Mouse (Mus musculus) hindlimb bud, embryonic 11.5 days (tissue): ENCODE data around the gene Klk6.

Experiments used
- DNase-seq: peaks from one replicate; pipeline ENCODE4 v3.0.0-alpha.2; 2012; ENCODE audit warnings: low read depth, low spot score; ENCODE audit errors: extremely low spot score

Klk6 gene

GRCm38 (mm10) chr7:43824199-43824598 lies at the start of gene Klk6:
Gene Klk6, plus strand, starts transcription at chr7:43824499.
- DNase-seq, result no peak

DNA sequence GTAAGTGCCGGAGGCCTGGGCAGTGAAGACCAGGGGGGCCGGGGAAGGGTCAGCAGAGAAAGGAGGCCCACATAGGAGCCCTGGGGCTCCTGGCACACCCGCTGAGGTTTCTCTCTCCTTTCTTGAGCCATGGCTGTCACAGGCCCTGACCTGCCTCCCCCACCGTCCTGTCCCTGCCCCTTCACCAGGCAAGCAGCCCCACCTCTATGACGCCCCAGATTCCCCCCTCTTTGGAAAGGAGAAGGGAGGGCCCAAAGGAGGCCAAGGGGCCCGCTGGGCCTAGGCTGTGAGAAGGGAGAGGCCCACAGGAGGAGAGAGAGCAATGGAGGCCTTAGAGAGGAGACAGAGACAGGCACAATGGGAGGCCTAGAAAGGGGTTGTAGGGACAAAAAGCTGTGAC lies 49.5 kb upstream of the Klk6 start:
- DNase-seq, result no peak

GRCm38 (mm10) chr7:43775311-43776057 lies 48.8 kb upstream of the Klk6 start:
- DNase-seq, result no peak

- DNase-seq, result no peak
These were observed 47.8 kb upstream of the Klk6 start for GRCm38 (mm10) chr7:43776506-43776905.

- no peak for DNase-seq
These were observed 46.9 kb upstream of the Klk6 start for GRCm38 (mm10) chr7:43777423-43777822.

DNA sequence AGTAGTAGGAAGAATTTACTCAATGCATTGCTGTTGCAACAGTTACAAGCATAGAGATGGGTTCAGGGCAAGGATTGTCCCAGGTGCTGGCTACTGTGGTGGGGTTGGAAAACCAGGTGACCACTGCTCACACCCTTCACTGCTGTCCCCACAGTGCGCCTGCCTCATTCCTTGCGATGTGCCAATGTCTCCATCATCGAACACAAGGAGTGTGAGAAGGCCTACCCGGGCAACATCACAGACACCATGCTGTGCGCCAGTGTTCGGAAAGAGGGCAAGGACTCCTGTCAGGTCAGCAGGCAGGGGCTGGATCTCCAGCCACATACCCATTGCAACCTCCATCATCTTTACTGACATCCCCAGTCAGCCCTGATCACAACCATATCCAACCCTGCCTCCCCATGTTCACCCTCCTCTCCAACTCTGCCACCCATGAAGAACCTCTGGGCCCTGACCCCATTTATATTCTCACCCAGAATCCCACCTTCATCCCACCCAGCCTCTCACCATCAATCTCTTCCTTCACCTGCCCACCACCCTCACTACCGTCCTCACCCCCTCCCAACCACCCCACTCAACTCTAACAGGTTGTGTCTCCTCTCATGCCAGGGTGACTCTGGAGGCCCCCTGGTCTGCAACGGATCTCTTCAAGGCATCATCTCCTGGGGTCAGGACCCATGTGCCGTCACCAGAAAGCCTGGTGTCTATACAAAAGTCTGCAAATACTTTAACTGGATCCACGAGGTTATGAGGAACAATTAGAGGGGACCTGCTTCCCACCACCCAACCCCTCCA lies 45.9 kb upstream of the Klk6 start:
- no peak for DNase-seq

DNA sequence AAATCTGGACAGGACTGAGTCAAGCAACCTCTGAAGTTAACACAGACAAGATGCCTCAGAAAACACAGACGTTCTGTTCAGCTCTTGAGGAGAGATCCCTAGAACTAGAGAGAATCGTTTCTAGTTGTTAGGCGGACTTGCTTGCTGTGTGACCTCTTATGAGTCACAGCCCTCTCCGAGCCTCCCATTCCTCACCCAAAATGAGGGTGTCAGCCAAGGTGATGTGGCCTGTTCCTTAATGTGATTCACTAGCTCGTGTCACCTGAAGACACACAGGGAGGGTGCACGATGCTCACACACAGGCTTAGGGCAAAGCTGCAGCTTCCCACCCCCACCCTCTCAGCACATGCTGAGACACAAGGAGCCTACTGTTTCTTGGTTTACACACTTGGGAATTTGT lies 44.1 kb upstream of the Klk6 start:
- no peak for DNase-seq

GRCm38 (mm10) chr7:43780746-43781145 lies 43.6 kb upstream of the Klk6 start, which contains the start of gene Klk10:
Gene Klk10, plus strand, starts transcription at chr7:43781035.
- DNase-seq, result no peak

GRCm38 (mm10) chr7:43781541-43781940 lies 42.8 kb upstream of the Klk6 start:
- no peak for DNase-seq

DNA sequence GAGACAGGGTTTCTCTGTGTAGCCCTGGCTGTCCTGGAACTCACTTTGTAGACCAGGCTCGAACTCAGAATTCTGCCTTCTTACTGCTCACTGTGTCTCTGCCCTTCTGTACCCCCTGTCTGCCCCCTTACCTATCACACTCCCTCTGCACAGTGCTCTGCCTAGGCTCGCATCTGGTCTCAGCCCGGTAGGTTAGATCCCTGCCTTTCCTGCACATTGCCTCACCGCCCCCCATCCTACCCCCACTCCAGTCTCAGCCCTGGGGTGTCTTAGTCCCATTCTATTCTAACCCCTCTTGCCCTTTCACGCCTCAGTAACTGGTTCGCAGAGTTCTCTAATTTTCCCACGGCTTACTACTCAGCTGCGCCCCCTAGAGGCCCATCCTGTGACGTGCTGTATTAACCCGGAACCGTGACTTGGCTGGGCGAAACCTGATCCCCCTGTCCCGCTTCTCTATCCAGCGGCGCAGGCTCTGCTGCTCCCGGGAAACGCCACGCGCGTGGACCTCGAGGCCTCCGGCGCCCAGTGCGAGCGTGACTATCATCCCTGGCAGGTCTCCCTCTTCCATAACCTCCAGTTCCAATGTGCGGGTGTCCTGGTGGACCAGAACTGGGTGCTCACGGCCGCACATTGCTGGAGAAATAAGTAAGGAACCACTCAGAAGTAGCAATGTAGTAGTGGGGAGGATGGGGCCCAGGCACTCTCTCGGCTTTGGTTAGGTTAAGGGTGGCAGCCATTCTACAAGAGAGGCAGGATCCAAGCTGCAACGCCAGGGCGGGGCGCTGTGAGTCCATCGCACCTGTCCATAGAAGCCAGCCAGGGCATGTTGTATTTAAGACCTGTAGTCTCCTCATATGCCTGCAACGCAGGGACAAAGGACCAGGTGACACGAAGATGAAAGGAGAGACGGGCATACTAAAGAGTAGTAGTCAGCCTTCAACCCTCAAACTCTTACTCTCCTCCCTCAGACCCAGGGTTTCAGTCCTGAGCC lies 41.7 kb upstream of the Klk6 start:
- peak; percentile 62 for DNase-seq

GRCm38 (mm10) chr7:43785286-43785685 lies 39.0 kb upstream of the Klk6 start:
- DNase-seq, result no peak

DNA sequence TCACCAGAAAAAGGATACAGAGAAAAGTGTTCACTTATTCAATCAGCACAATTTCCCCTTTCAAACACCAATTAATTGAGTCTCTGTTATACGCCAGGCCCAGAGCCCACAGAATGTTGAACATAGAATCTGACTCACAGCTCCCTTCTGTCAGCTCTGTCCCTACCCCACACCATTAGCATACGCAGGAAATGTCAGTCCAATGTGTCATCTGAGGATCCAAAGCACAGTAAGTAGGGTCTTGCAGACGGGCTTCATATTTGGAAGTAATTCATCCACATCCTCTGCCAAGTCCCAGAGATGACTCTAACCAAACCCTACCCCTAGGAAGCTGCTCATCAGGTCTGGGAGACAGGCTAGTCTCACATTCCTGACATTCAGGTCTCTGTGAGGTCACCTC lies 36.2 kb upstream of the Klk6 start:
- no peak for DNase-seq

DNA sequence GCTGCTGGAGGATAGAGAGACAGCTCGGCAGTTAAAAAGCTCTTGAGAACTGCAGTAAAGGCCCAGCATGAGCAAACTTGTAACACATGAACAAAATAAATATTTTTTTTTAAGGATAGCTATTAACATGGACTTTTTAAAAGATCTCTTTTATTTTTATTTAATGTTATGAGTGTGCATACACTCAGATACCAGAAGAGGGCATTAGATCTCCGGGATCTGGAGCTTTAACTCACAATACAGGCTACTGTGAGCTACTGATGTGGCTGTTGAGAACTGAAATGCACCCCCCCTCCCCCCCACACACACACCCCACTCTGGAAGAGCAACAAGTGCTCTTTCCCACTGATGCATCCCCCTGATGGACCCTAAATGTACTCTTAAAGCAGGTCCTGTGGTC lies 35.0 kb upstream of the Klk6 start:
- DNase-seq, result no peak

DNA sequence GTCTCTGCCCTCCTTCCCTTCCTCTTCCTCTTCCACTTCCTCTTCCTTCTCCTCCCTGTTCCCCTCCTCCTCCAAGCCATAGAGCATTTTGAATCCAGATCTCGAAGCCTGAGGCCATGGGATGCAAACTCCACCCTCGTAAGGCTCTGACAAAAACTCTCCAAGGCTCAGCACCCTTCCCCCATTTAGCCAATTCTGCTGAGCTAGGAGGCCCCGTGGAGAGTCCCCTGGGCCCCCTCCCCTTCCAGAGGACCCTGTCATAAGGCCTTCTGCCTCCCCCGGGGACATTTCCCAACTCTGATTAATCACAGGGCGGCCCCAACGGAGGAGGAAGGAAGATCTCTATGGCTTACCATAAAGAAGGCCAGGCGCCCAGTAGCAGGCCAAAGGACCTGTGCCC lies 32.7 kb upstream of the Klk6 start, which contains the start of gene Klk9:
Klk9 (plus strand) TSS at position 301 of the 400 bp plus-strand sequence.
- no peak for DNase-seq

GRCm38 (mm10) chr7:43796355-43796754 lies 27.9 kb upstream of the Klk6 start:
- DNase-seq, result no peak

- DNase-seq, result no peak
These were observed 26.9 kb upstream of the Klk6 start, which contains the start of gene Klk8 for GRCm38 (mm10) chr7:43797333-43797769. Gene Klk8, plus strand, starts transcription at chr7:43797577.

- DNase-seq, result no peak
These were observed 26.3 kb upstream of the Klk6 start for GRCm38 (mm10) chr7:43797844-43798462.

- no peak for DNase-seq
These were observed 24.4 kb upstream of the Klk6 start for GRCm38 (mm10) chr7:43799876-43800275.

GRCm38 (mm10) chr7:43810994-43811393 lies 13.3 kb upstream of the Klk6 start, which contains the start of gene Klk7:
Gene Klk7, plus strand, starts transcription at chr7:43811294.
- no peak for DNase-seq

GRCm38 (mm10) chr7:43815211-43815610 lies 9.1 kb upstream of the Klk6 start:
- DNase-seq, result no peak
